Mouse (Mus musculus) thymus, postnatal 0 days (tissue): ENCODE measurements around the gene B4galt3. TPM values are rescaled to one million over a fixed set of nuclear protein-coding genes. Genes with fewer than 3 reads are reported as not detected.

Source experiments
- DNase-seq: peaks from one replicate; pipeline ENCODE4 v3.0.0-alpha.2; 2015; ENCODE audit warnings: low spot score
- polyA plus RNA-seq: library from polyadenylated mRNA; unstranded; fragments of >200 nt; fragmentation: Nextera tagmentation; extraction: Ambion mirVana; gene quantifications from 2 replicates; pipeline ENCODE4 v1.2.1, GENCODE M21; 2015

B4galt3 gene
- 43.9 and 50.6 TPM in 2 replicates for polyA plus RNA-seq

- peak; percentile 95 for DNase-seq
These were observed at the start of gene B4galt3 for GRCm38 (mm10) chr1:171269848-171270572. TSS of gene B4galt3 (plus strand) at chr1:171270328.

GRCm38 (mm10) chr1:171220871-171221270 lies 49.3 kb upstream of the B4galt3 start:
- peak; percentile 82 for DNase-seq

- peak; percentile 21 for DNase-seq
These were observed 48.6 kb upstream of the B4galt3 start for GRCm38 (mm10) chr1:171221281-171222193.

GRCm38 (mm10) chr1:171222238-171223155 lies 47.6 kb upstream of the B4galt3 start, which contains the start of gene Tomm40l:
TSS of gene Tomm40l (minus strand) at chr1:171222514.
- peak; percentile 96 for DNase-seq

- no peak for DNase-seq
These were observed 47.0 kb upstream of the B4galt3 start for GRCm38 (mm10) chr1:171223168-171223567.

GRCm38 (mm10) chr1:171223796-171224195 lies 46.3 kb upstream of the B4galt3 start:
- DNase-seq, result no peak

GRCm38 (mm10) chr1:171224857-171225256 lies 45.3 kb upstream of the B4galt3 start, which contains the start of gene Apoa2:
TSS of gene Apoa2 (plus strand) at chr1:171225054.
- no peak for DNase-seq

- DNase-seq, result no peak
These were observed 43.3 kb upstream of the B4galt3 start for GRCm38 (mm10) chr1:171226780-171227179.

- no peak for DNase-seq
These were observed 42.2 kb upstream of the B4galt3 start for GRCm38 (mm10) chr1:171227879-171228278.

GRCm38 (mm10) chr1:171229750-171230149 lies 40.4 kb upstream of the B4galt3 start:
- DNase-seq, result no peak

GRCm38 (mm10) chr1:171230215-171230614 lies 39.9 kb upstream of the B4galt3 start:
- DNase-seq, result no peak

GRCm38 (mm10) chr1:171231844-171232243 lies 38.3 kb upstream of the B4galt3 start:
- DNase-seq, result no peak

- DNase-seq, result no peak
These were observed 37.8 kb upstream of the B4galt3 start for GRCm38 (mm10) chr1:171232348-171232747.

GRCm38 (mm10) chr1:171232800-171233730 lies 37.1 kb upstream of the B4galt3 start:
- no peak for DNase-seq

- DNase-seq, result peak; percentile 6
These were observed 36.0 kb upstream of the B4galt3 start, which contains the start of gene Fcer1g for GRCm38 (mm10) chr1:171234126-171234525. TSS of gene Fcer1g (minus strand) at chr1:171234365.

GRCm38 (mm10) chr1:171234538-171234937 lies 35.6 kb upstream of the B4galt3 start:
- DNase-seq, result no peak

GRCm38 (mm10) chr1:171235791-171236190 lies 34.3 kb upstream of the B4galt3 start:
- no peak for DNase-seq

- no peak for DNase-seq
These were observed 32.7 kb upstream of the B4galt3 start for GRCm38 (mm10) chr1:171237438-171237837.

GRCm38 (mm10) chr1:171238463-171238862 lies 31.7 kb upstream of the B4galt3 start:
- DNase-seq, result peak; percentile 60
